Mouse (Mus musculus): Measurements from ENCODE around the gene Kpna7. TPM values are rescaled to one million over a fixed set of nuclear protein-coding genes. Genes with fewer than 3 reads are reported as not detected.
"Not testable (repeated sequence)": the region's sequence is repeated elsewhere in the genome, so short reads cannot be mapped to it uniquely, and the experiment has no call there.

Kpna7 gene
- polyA plus RNA-seq, 1 experiment: not detected

DNA sequence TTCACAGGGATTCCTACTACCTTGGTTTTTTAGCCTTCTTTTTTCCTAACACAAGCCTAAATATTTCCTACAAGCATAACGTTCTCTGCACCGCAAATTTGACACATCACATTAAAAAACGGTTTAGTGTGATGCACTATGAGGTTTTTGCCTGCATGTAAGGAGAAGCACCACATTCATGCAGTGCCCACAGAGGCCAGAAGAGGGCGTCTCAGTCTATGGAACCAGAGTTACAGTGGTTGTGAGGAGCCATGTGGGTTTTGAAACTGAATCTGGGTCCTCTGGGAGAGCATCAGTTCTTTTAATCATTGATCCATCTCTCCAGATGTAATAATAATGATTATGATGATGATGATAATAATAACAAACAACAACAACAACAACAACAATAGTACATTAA, 42.2 kb downstream of the Kpna7 start:
- DNase-seq: no peak
- Histone ChIP-seq H3K4me1 (ENCODE audit: control insufficient read depth, insufficient read depth, low read length) (no peaks in the 10 kb centered on the region), H3K4me3 (replicated peaks; ENCODE audit: insufficient read depth, low read depth, low read length) (no peak overlapping the region), H3K27ac (ENCODE audit: insufficient read depth, low read length) (no peak overlapping the region), H3K27me3 (ENCODE audit: control insufficient read depth, insufficient read depth, low read length) (no peaks in the 10 kb centered on the region)
- 42% methylated on average over 4 of the region's 4 CpGs for WGBS
- TF ChIP-seq CTCF (IDR thresholded peaks at IDR 0.05; ENCODE audit: borderline replicate concordance, insufficient read depth, low read depth, low read length): no peak

DNA sequence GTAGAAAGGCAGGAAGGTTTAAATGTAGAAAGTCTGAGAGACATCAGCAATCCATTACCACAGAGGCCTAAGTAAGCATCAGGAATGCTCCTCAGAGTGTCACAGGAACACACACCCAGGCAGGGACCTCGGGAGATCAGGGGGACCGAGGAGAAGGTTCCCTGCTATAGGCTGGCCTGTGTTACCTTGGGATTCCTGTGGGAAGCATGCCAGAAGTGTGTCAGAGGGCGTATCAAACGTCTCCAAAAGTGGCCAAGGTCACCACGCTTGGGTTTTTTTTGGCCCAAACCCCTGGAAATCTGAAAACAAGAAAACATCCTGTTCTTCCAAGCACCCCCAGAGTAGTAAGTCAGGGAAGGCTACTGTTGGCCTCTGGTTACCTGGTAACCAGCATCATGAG, 51.4 kb downstream of the Kpna7 start, which contains the start of gene Gm4871:
Gene Gm4871, minus strand, starts transcription at position 364 of the 400 bp plus-strand sequence.
- DNase-seq; H3K27me3 ChIP-seq (ENCODE audit: control insufficient read depth, insufficient read depth, low read length); H3K4me1 ChIP-seq (ENCODE audit: control insufficient read depth, insufficient read depth, low read length); H3K4me3 ChIP-seq (replicated peaks; ENCODE audit: insufficient read depth, low read depth, low read length); H3K27ac ChIP-seq (ENCODE audit: insufficient read depth, low read length): not testable (repeated sequence)
- 55% methylated on average over 5 of the region's 5 CpGs for WGBS

DNA sequence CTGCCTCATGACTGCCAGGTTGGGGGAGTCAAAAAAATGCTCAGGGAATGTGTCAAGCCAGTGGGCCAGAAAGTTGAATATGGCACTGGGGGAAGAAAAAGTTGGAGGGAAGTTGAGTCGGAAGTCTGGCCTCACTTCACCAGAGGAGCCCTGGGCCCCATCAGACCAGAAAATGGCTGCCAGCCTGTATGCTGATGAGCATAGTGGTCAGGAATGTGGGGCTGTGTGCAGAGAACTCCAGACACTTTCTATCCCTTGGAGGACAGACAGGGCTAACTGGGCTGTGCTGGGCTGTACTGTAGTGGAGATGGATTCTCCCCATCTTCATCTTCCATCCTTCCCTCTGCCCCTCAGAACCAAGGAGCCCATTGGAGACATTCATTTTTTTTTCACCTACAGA, 53.4 kb downstream of the Kpna7 start:
- DNase-seq; H3K4me1 ChIP-seq (ENCODE audit: control insufficient read depth, insufficient read depth, low read length); H3K4me3 ChIP-seq (replicated peaks; ENCODE audit: insufficient read depth, low read depth, low read length); H3K27me3 ChIP-seq (ENCODE audit: control insufficient read depth, insufficient read depth, low read length); H3K27ac ChIP-seq (ENCODE audit: insufficient read depth, low read length): not testable (repeated sequence)
- WGBS: 34% methylated on average over 1 of the region's 1 CpGs

DNA sequence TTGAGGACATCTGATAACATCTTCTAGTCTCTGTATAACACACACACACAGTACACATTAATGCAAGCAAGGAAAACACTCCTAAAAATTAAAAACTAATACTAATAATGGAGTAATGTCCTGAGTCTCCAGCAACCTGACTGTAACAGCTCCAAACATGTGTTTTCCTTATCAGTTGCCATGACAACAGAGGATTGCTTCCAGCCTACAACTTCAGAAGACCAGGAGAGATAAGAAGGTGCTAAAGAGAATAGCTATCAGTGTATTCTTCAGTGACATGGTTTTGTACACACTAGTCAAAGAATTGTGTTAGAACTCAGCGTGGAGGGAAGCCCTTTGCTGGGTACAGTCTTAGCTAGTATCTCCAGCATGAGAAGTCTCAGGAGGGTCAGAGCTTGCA, 63.1 kb downstream of the Kpna7 start:
- DNase-seq; H3K27ac ChIP-seq (ENCODE audit: insufficient read depth, low read length); H3K27me3 ChIP-seq (ENCODE audit: control insufficient read depth, insufficient read depth, low read length); H3K4me3 ChIP-seq (replicated peaks; ENCODE audit: insufficient read depth, low read depth, low read length); H3K4me1 ChIP-seq (ENCODE audit: control insufficient read depth, insufficient read depth, low read length): not testable (repeated sequence)
- 84% methylated on average over 1 of the region's 1 CpGs for WGBS

DNA sequence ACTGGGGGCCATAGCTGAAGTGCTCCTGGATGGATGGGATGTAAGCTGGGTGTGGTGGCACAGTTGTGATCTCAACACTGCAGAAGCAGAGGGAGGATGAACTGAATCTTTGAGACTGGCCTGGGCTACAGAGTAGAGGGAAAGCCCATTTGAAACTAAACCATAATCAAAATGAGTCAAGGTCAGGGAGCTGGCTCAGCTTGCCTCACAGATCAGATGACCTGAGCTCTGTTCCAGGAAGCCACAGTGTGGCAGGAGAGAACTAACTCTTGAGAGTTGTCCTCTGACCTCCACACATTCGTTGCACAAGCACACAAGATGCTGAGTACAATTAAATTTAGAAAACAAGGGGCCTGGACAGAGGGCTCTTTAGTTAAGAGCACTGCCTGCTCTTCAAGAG, 63.6 kb downstream of the Kpna7 start:
- DNase-seq; H3K27ac ChIP-seq (ENCODE audit: insufficient read depth, low read length); H3K4me1 ChIP-seq (ENCODE audit: control insufficient read depth, insufficient read depth, low read length); H3K27me3 ChIP-seq (ENCODE audit: control insufficient read depth, insufficient read depth, low read length); H3K4me3 ChIP-seq (replicated peaks; ENCODE audit: insufficient read depth, low read depth, low read length): not testable (repeated sequence)
- WGBS: 32% methylated on average over 1 of the region's 1 CpGs

DNA sequence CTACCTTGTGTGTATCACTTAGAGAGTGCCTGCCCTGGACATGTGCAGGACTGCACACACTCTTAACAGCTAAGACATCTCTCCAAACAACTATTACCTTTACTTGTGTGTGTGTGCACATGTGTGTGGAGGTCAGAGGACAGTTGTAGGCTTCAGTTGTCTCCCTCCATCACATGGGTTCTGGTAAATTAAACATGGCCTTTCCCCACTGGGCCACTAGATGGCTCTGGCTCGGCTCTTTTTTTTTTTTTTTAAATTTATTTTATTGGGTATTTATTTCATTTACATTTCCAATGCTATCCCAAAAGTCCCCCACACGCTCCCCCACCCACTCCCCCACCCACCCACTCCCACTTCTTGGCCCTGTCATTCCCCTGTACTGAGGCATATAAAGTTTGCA, 67.1 kb downstream of the Kpna7 start:
- 30% methylated on average over 2 of the region's 2 CpGs for WGBS
- H3K27ac ChIP-seq (ENCODE audit: insufficient read depth, low read length); H3K4me3 ChIP-seq (replicated peaks; ENCODE audit: insufficient read depth, low read depth, low read length); H3K27me3 ChIP-seq (ENCODE audit: control insufficient read depth, insufficient read depth, low read length); DNase-seq; H3K4me1 ChIP-seq (ENCODE audit: control insufficient read depth, insufficient read depth, low read length): not testable (repeated sequence)
- peak; percentile 10; the same call in 1 of the 2 replicates for TF ChIP-seq CTCF (IDR thresholded peaks at IDR 0.05; ENCODE audit: borderline replicate concordance, insufficient read depth, low read depth, low read length)

DNA sequence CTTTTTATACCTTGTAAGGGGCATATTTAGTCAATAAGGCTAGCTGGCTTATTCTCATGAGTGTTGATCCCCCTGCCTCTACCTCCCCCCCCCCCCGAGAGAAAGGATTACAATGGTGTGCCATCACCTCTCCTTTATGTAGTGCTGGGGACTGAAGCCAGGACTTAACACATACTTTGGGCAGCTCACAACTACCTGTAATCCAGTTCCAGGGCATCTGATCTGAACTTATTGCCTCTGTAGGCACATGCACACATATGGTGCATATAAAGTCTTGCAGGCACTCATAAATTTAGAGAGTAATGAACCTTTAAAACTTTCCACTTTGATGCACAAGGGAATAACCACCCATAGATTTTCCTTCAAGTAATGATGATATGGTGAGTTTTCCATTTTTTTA, 69.6 kb downstream of the Kpna7 start:
- H3K27me3 ChIP-seq (ENCODE audit: control insufficient read depth, insufficient read depth, low read length): no peaks in the 10 kb centered on the region
- WGBS: 80% methylated on average over 1 of the region's 1 CpGs
- H3K4me3 ChIP-seq (replicated peaks; ENCODE audit: insufficient read depth, low read depth, low read length): no peak overlapping the region
- TF ChIP-seq POLR2A (IDR thresholded peaks at IDR 0.05; ENCODE audit: borderline replicate concordance, insufficient read depth, low read length) (no peak), CTCF (IDR thresholded peaks at IDR 0.05; ENCODE audit: borderline replicate concordance, insufficient read depth, low read depth, low read length) (no peak)
- no peak for DNase-seq
- no peak overlapping the region for H3K27ac ChIP-seq (ENCODE audit: insufficient read depth, low read length)
- H3K4me1 ChIP-seq (ENCODE audit: control insufficient read depth, insufficient read depth, low read length): no peaks in the 10 kb centered on the region

DNA sequence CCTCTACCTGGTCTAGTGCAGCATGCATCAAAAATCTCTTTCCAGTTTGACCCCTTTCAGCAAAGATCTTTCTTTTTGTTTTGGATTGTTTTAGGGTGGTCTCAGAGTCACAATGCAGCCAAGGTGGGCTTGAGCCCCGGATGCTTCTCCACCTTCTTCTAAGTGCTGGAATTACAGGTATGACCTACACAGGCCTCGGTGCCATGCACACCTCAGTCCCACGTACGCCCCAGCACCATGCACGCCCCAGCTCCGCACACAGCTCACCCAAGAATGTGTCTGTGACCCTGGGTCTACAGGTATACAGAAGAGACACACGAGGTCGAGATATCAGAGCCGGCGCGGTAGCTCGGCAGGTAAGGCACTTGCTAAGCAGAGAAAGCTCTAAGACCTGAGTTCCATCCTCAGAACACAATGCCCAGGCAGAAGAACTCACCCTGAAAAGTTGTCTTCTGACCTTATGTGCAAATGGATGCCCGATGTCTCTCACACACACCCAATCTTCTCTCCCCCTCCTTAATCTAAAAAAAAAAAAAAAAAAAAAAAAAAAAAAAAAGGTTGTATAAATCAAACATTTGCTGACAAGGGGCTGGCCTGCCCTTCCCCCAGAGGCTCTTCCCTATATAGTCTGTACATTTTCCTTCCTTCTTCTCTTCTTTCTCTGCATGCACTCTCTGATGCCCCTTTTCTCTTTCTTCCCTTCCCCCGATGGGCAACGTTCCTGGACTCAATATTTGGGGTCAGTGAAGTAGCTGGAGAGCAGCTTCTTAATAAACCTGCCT, 74.8 kb downstream of the Kpna7 start:
- TF ChIP-seq CTCF (IDR thresholded peaks at IDR 0.05; ENCODE audit: borderline replicate concordance, insufficient read depth, low read depth, low read length): no peak
- TF ChIP-seq POLR2A (IDR thresholded peaks at IDR 0.05; ENCODE audit: borderline replicate concordance, insufficient read depth, low read length): no peak
- 88% methylated on average over 15 of the region's 15 CpGs for WGBS

DNA sequence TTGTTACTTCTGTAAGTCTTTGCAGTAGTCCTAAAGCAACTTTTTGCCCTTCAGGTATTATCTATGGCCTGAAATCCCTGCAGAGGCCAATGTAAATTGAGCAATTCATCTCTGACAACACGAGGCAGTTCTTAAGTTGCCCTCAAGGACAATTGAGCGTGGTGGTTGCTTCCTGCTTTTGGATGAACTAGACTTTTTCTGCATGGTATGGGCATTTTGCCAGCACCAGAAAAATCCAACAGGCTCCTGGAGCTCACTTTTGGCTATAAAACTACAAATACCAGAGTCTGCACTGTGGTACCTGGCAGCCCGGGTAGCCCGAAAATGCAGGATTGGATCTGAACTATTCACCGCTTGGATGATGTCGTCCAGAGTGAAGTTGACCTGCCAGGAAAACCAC, 78.2 kb downstream of the Kpna7 start:
- Histone ChIP-seq H3K27me3 (ENCODE audit: control insufficient read depth, insufficient read depth, low read length) (no peaks in the 10 kb centered on the region), H3K4me1 (ENCODE audit: control insufficient read depth, insufficient read depth, low read length) (no peaks in the 10 kb centered on the region), H3K27ac (ENCODE audit: insufficient read depth, low read length) (no peak overlapping the region), H3K4me3 (replicated peaks; ENCODE audit: insufficient read depth, low read depth, low read length) (no peak overlapping the region)
- DNase-seq: no peak
- WGBS: 55% methylated on average over 6 of the region's 6 CpGs
- no peak for TF ChIP-seq POLR2A (IDR thresholded peaks at IDR 0.05; ENCODE audit: borderline replicate concordance, insufficient read depth, low read length)
- no peak for TF ChIP-seq CTCF (IDR thresholded peaks at IDR 0.05; ENCODE audit: borderline replicate concordance, insufficient read depth, low read depth, low read length)

More for the DNA sequence above, 74.8 kb downstream of the Kpna7 start:
- H3K27me3 ChIP-seq (ENCODE audit: control insufficient read depth, insufficient read depth, low read length): no peaks in the 10 kb centered on the region
- DNase-seq: no peak
- no peak overlapping the region for H3K27ac ChIP-seq (ENCODE audit: insufficient read depth, low read length)
- H3K4me3 ChIP-seq (replicated peaks; ENCODE audit: insufficient read depth, low read depth, low read length): no peak overlapping the region
- no peaks in the 10 kb centered on the region for H3K4me1 ChIP-seq (ENCODE audit: control insufficient read depth, insufficient read depth, low read length)
